Mouse (Mus musculus) liver, postnatal 0 days (tissue): Measurements from ENCODE around the gene Ak4. TPM values are rescaled to one million over a fixed set of nuclear protein-coding genes. Genes with fewer than 3 reads are reported as not detected.
A peak's percentile ranks its signal among the peaks of the same experiment; 100 is the strongest.
"Not testable (repeated sequence)": the region's sequence is repeated elsewhere in the genome, so short reads cannot be mapped to it uniquely, and the experiment has no call there.

Source experiments
- ATAC-seq: fragments of 200-750 bp; cut with Nextera tagmentation; 2 replicates; pipeline ENCODE4 v1.8.0; 2017; ENCODE audit warnings: mild to moderate bottlenecking, moderate library complexity
- DNase-seq: peaks from one replicate; pipeline ENCODE4 v3.0.0-alpha.2; 2016
- H3K27ac ChIP-seq: fragments of 300-500 bp; sonication (generic); 2 replicates; pipeline ENCODE4 v1.5.1; 2014; ENCODE audit warnings: antibody characterized with exemption, moderate library complexity, mild to moderate bottlenecking, low read depth
- H3K27me3 ChIP-seq: fragments of 300-500 bp; sonication (generic); 2 replicates; pipeline ENCODE4 v1.6.1; 2014; ENCODE audit warnings: low read length, control low read depth, mixed read lengths; ENCODE audit not compliant: insufficient read depth
- H3K36me3 ChIP-seq: fragments of 300-500 bp; sonication (generic); replicated peaks from 2 replicates; pipeline ENCODE4 v1.6.1; 2014; ENCODE audit warnings: mild to moderate bottlenecking, control low read depth, low read length, moderate library complexity, mixed read lengths; ENCODE audit not compliant: insufficient read depth
- H3K4me1 ChIP-seq: fragments of 300-500 bp; sonication (generic); 2 replicates; pipeline ENCODE4 v1.6.1; 2014; ENCODE audit warnings: antibody characterized with exemption, mild to moderate bottlenecking, control low read depth; ENCODE audit not compliant: insufficient read depth
- H3K4me2 ChIP-seq: fragments of 300-500 bp; sonication (generic); 2 replicates; pipeline ENCODE4 v1.6.1; 2014; ENCODE audit warnings: low read depth, mild to moderate bottlenecking, low read length, moderate library complexity, mixed read lengths
- H3K4me3 ChIP-seq: fragments of 300-500 bp; sonication (generic); 2 replicates; pipeline ENCODE4 v1.5.1; 2014; ENCODE audit warnings: low read depth, low read length
- H3K9ac ChIP-seq: fragments of 300-500 bp; sonication (generic); replicated peaks from 2 replicates; pipeline ENCODE4 v1.6.1; 2014; ENCODE audit warnings: mild to moderate bottlenecking, moderate library complexity
- H3K9me3 ChIP-seq: fragments of 300-500 bp; sonication (generic); 2 replicates; pipeline ENCODE4 v1.6.1; 2016; ENCODE audit warnings: mild to moderate bottlenecking, control low read depth, low read length, mixed read lengths
- CTCF ChIP-seq: sonication (generic); IDR thresholded peaks from 2 replicates; pipeline ENCODE4 v1.5.1; 2016; ENCODE audit warnings: antibody characterized with exemption, low read depth
- EP300 ChIP-seq: IDR thresholded peaks from 2 replicates; pipeline ENCODE4 v1.6.1; 2016; ENCODE audit warnings: antibody characterized with exemption, low read depth, mild to moderate bottlenecking
- WGBS: fragments of 180-500 bp; shearing (Covaris S2); extraction: QIAGEN DNeasy Blood & Tissue Kit; methylation state at CpG from one replicate; pipeline ENCODE4 v1.1.7; 2014; ENCODE audit not compliant: insufficient replicate concordance; 5-methylcytosine and 5-hydroxymethylcytosine counted together
- polyA plus RNA-seq: library from polyadenylated mRNA; unstranded; fragments of >200 nt; fragmentation: Nextera tagmentation; extraction: Ambion mirVana; gene quantifications from 2 replicates; pipeline ENCODE4 v1.2.1, GENCODE M21; 2015

The Ak4 gene
- polyA plus RNA-seq, 1 experiment from 2014 or later = 31.3 TPM

DNA sequence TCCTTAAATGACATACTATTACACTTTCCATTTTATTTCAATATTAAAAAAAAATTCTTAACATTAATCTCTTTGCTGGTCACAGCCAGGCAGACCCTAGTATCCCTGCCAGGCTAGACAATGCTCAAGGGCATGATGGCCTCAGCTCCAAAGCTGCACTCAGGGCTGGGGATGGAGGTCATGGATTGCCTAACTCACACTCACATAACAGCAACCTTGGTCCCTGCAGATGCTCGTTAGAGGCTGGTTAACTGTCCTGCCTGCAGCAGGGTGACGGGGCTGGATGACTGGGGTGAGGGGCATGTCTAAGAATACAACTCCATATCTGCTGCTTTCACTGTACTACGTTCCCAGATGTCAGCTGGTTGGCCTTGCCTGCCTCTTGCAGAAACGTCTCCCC, 40.8 kb upstream of the Ak4 start:
- no peak for TF ChIP-seq EP300
- TF ChIP-seq CTCF = no peak
- WGBS = 40% methylated on average over 4 of the region's 4 CpGs
- no peak for ATAC-seq
- no peak overlapping the region for H3K27ac ChIP-seq
- H3K27me3 ChIP-seq = no peaks in the 10 kb centered on the region
- H3K9me3 ChIP-seq = no peaks in the 10 kb centered on the region
- no peak for DNase-seq
- no peak overlapping the region for H3K4me3 ChIP-seq
- no peaks in the 10 kb centered on the region for H3K36me3 ChIP-seq
- H3K4me2 ChIP-seq = no peak overlapping the region
- H3K9ac ChIP-seq = no peak overlapping the region
- H3K4me1 ChIP-seq = no peaks in the 10 kb centered on the region

DNA sequence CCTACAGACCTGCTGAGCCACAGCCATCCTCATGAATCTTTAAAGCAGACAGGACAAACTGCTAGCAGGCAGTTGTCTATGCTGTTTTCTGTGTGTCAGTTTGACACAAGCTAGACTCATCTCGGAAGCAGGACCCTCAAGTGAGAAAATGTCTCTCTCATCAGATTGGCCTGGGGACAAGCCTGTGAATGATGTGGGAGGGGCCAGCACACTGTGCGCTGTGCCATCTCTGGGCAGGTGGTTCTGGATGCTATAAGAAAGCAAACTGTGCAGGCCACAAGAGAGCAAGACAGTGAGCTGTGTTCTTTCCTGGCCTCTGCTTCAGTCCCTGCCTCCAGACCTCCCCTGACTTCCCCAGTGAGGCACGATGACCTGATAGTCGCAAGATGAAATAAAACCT, 40.3 kb upstream of the Ak4 start:
- no peaks in the 10 kb centered on the region for H3K9me3 ChIP-seq
- TF ChIP-seq CTCF = no peak
- no peak for TF ChIP-seq EP300
- ATAC-seq (no peak), DNase-seq (no peak)
- H3K27ac ChIP-seq = no peak overlapping the region
- no peaks in the 10 kb centered on the region for H3K36me3 ChIP-seq
- H3K4me1 ChIP-seq = no peaks in the 10 kb centered on the region
- H3K27me3 ChIP-seq = no peaks in the 10 kb centered on the region
- no peak overlapping the region for H3K4me2 ChIP-seq
- H3K4me3 ChIP-seq = no peak overlapping the region
- 86% methylated on average over 4 of the region's 4 CpGs for WGBS
- no peak overlapping the region for H3K9ac ChIP-seq

DNA sequence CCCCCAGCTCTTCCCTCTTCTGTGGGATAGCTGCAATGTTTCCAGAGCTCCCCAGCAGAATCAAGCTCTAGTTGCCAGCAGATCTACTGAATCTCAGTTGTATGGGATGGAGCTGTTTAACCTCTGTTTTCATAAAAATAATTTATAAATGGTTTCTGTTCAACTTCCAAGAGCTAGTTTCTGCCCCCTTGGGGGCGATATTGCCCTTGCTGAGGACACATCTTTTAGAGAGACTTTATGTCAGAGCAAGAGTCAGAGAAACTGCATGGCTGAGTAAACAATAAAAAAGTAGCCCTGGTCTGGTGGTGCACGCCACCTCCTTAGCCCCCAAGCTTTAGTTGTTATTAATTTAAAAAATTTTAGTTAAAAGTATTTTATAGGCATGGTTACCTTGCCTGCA, 34.1 kb upstream of the Ak4 start:
- no peak overlapping the region for H3K4me2 ChIP-seq
- H3K9ac ChIP-seq = no peak overlapping the region
- no peak for TF ChIP-seq EP300
- peak; percentile 28; the same call in 1 of the 2 replicates for TF ChIP-seq CTCF
- DNase-seq = no peak
- H3K4me1 ChIP-seq = no peaks in the 10 kb centered on the region
- 47% methylated on average over 2 of the region's 2 CpGs for WGBS
- no peak overlapping the region for H3K27ac ChIP-seq
- no peak for ATAC-seq
- H3K9me3 ChIP-seq = no peaks in the 10 kb centered on the region
- H3K4me3 ChIP-seq = no peak overlapping the region
- no peaks in the 10 kb centered on the region for H3K27me3 ChIP-seq
- H3K36me3 ChIP-seq = no peaks in the 10 kb centered on the region

DNA sequence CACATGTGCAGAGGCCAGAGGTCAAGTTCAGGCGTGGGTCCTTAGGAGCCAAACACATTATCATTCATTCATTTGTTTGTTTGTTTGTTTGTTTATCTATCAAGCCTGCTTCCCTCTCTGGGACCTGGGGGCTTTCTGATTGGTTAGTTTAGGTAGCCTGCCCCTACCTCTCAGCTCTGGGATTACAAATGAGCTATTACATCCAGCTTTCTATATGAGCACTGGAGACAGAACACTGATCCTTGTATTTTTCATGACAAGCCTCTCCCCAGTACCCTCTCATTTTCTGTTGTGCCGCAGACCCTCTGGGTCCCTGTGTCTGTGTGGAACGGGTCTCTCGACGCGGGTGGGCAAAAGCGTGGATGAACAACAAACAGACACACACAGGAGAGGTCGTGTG, 30.8 kb upstream of the Ak4 start:
- Histone ChIP-seq H3K4me1 (no peaks in the 10 kb centered on the region), H3K27me3 (no peaks in the 10 kb centered on the region), H3K9me3 (no peaks in the 10 kb centered on the region), H3K4me3 (no peak overlapping the region), H3K27ac (no peak overlapping the region), H3K36me3 (no peaks in the 10 kb centered on the region), H3K4me2 (no peak overlapping the region), H3K9ac (no peak overlapping the region)
- ATAC-seq (no peak), DNase-seq (no peak)
- TF ChIP-seq EP300 = no peak
- no peak for TF ChIP-seq CTCF
- WGBS = 79% methylated on average over 8 of the region's 8 CpGs

DNA sequence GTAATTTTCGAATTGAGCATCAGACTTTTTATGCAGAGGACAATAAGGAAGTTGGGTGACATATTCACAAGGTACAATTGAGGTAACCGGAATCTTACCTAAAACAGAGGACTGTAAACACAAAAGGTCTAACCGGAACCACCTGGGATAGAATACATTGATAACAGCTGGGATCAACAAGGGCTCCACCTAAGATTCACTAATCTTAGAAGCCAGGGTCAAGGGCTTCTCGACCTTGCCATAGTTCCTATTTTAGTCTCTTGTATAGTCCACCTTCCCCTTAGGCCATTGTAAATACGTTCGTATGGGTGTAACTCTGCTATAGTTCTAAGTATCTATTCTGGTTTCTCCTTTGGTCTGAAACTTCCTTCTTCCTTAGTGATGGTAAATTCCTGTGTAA, 30.4 kb upstream of the Ak4 start:
- WGBS = 66% methylated on average over 6 of the region's 6 CpGs
- H3K27ac ChIP-seq, DNase-seq, H3K9ac ChIP-seq, H3K36me3 ChIP-seq, H3K27me3 ChIP-seq, H3K9me3 ChIP-seq, H3K4me3 ChIP-seq, ATAC-seq, H3K4me2 ChIP-seq, H3K4me1 ChIP-seq: not testable (repeated sequence)

DNA sequence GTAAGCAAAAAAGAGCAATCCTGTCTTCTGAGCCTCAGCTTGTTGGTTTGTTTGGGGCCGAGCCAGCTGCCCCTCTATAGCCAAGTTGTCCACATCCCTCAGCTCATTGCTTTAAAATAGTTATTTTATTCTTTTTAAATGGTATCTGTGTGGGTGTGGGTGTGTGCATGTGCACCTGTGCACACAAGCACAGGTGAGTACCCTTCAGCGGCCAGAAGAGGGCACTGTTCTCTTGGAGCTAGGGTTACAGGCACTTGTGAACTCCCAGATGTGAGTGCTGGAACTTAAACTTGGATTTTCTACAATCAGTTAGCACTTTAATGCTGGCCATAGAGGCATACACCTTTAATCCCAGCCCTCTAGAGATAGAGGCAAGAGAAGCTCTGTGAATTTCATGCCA, 26.8 kb upstream of the Ak4 start:
- H3K4me1 ChIP-seq = peaks cover 3% of the 10 kb centered on the region; the same call in 1 of the 2 replicates
- H3K27me3 ChIP-seq = no peaks in the 10 kb centered on the region
- no peak overlapping the region for H3K9ac ChIP-seq
- H3K9me3 ChIP-seq = no peaks in the 10 kb centered on the region
- no peaks in the 10 kb centered on the region for H3K36me3 ChIP-seq
- 38% methylated on average over 2 of the region's 2 CpGs for WGBS
- DNase-seq (peak; percentile 70), ATAC-seq (peak; percentile 41; the same call in 1 of the 2 replicates)
- TF ChIP-seq EP300 (no peak), CTCF (peak; percentile 79)
- peak overlapping the region; percentile 34; the same call in 1 of the 2 replicates for H3K27ac ChIP-seq
- no peak overlapping the region for H3K4me3 ChIP-seq
- no peak overlapping the region for H3K4me2 ChIP-seq

DNA sequence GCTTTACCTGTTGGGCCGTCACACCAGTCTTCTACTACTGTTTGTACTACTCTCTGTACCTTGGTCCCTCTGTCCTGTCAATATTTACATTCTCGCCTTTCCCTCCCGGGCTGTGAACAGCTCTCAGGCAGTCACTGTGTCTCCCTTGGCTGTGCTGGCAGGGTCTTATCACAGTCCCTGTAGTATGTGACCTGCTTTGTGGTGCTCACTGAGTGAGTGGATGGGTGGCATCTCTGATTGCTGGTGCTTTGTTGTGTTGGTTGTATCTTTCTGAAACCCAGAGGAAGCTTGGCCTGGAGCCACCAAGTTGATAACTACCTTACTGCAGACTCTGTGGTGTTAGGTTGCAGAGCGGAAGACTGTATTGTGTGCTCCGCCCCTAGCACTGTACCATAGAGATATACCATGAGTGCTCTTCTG, 25.8 kb upstream of the Ak4 start:
- H3K9me3 ChIP-seq = no peaks in the 10 kb centered on the region
- H3K9ac ChIP-seq = no peak overlapping the region
- no peaks in the 10 kb centered on the region for H3K36me3 ChIP-seq
- H3K27ac ChIP-seq = peak overlapping the region; percentile 52
- 42% methylated on average over 5 of the region's 5 CpGs for WGBS
- ATAC-seq (peak; percentile 98), DNase-seq (peak; percentile 51)
- H3K4me3 ChIP-seq = no peak overlapping the region
- TF ChIP-seq EP300 (peak; percentile 65), CTCF (no peak)
- peaks cover 8% of the 10 kb centered on the region; the same call in 1 of the 2 replicates for H3K4me1 ChIP-seq
- no peak overlapping the region for H3K4me2 ChIP-seq
- H3K27me3 ChIP-seq = no peaks in the 10 kb centered on the region
